Mouse (Mus musculus) midbrain, embryonic 12.5 days (tissue): ENCODE results near the gene Ski. TPM values are rescaled to one million over a fixed set of nuclear protein-coding genes. Genes with fewer than 3 reads are reported as not detected.

Experiments
- ATAC-seq: fragments of 200-750 bp; cut with Nextera tagmentation; 2 replicates; pipeline ENCODE4 v1.8.0; 2017; ENCODE audit warnings: low read depth, moderate TSS enrichment, moderate library complexity; ENCODE audit not compliant: low FRiP score
- H3K27ac ChIP-seq: fragments of 300-500 bp; sonication (generic); replicated peaks from 2 replicates; pipeline ENCODE4 v1.5.1; 2016; ENCODE audit warnings: mild to moderate bottlenecking
- H3K27me3 ChIP-seq: fragments of 300-500 bp; sonication (generic); 2 replicates; pipeline ENCODE4 v1.6.1; 2016; ENCODE audit warnings: mild to moderate bottlenecking
- H3K36me3 ChIP-seq: fragments of 300-500 bp; sonication (generic); 2 replicates; pipeline ENCODE4 v1.6.1; 2016
- H3K4me1 ChIP-seq: fragments of 300-500 bp; sonication (generic); 2 replicates; pipeline ENCODE4 v1.6.1; 2016
- H3K4me2 ChIP-seq: fragments of 300-500 bp; sonication (generic); replicated peaks from 2 replicates; pipeline ENCODE4 v1.6.1; 2016; ENCODE audit warnings: mild to moderate bottlenecking, moderate library complexity
- H3K4me3 ChIP-seq: fragments of 300-500 bp; sonication (generic); 2 replicates; pipeline ENCODE4 v1.5.1; 2016; ENCODE audit warnings: mild to moderate bottlenecking
- H3K9ac ChIP-seq: fragments of 300-500 bp; sonication (generic); replicated peaks from 2 replicates; pipeline ENCODE4 v1.6.1; 2016; ENCODE audit warnings: mild to moderate bottlenecking, moderate library complexity
- H3K9me3 ChIP-seq: fragments of 300-500 bp; sonication (generic); 2 replicates; pipeline ENCODE4 v1.6.1; 2016; ENCODE audit warnings: mild to moderate bottlenecking
- WGBS: fragments of 180-500 bp; shearing (Covaris S2); methylation state at CpG from one replicate; pipeline ENCODE4 v1.1.7; 2016; 5-methylcytosine and 5-hydroxymethylcytosine counted together
- polyA plus RNA-seq: library from polyadenylated mRNA; unstranded; fragments of >200 nt; fragmentation: Nextera tagmentation; extraction: Ambion mirVana; gene quantifications from 2 replicates; pipeline ENCODE4 v1.2.1, GENCODE M21; 2016

The Ski gene
- polyA plus RNA-seq, 1 experiment from 2014 or later = 12.2 TPM

- peaks cover 7% of the 10 kb centered on the region for H3K27me3 ChIP-seq
- WGBS = 79% methylated on average over 5 of the region's 5 CpGs
- no peak for ATAC-seq
- peaks cover 6% of the 10 kb centered on the region for H3K4me1 ChIP-seq
- no peaks in the 10 kb centered on the region for H3K9me3 ChIP-seq
- H3K9ac ChIP-seq = no peak overlapping the region
- H3K4me2 ChIP-seq = no peak overlapping the region
- no peak overlapping the region for H3K4me3 ChIP-seq
- H3K36me3 ChIP-seq = no peaks in the 10 kb centered on the region
- H3K27ac ChIP-seq = no peak overlapping the region
Observed at GRCm38 (mm10) chr4:155228461-155228860, 6.1 kb upstream of the Ski start.

GRCm38 (mm10) chr4:155227986-155228385 is 5.6 kb upstream of the Ski start:
- H3K4me1 ChIP-seq = peaks cover 5% of the 10 kb centered on the region
- no peaks in the 10 kb centered on the region for H3K36me3 ChIP-seq
- no peak overlapping the region for H3K4me2 ChIP-seq
- no peak overlapping the region for H3K27ac ChIP-seq
- H3K4me3 ChIP-seq = no peak overlapping the region
- 94% methylated on average over 4 of the region's 4 CpGs for WGBS
- H3K9me3 ChIP-seq = no peaks in the 10 kb centered on the region
- ATAC-seq = no peak
- peaks cover 7% of the 10 kb centered on the region for H3K27me3 ChIP-seq
- H3K9ac ChIP-seq = no peak overlapping the region

- WGBS = 82% methylated on average over 5 of the region's 5 CpGs
- H3K4me3 ChIP-seq = no peak overlapping the region
- H3K27me3 ChIP-seq = peaks cover 7% of the 10 kb centered on the region
- no peak for ATAC-seq
- no peak overlapping the region for H3K9ac ChIP-seq
- H3K4me1 ChIP-seq = peaks cover 11% of the 10 kb centered on the region
- H3K27ac ChIP-seq = no peak overlapping the region
- no peak overlapping the region for H3K4me2 ChIP-seq
- no peaks in the 10 kb centered on the region for H3K9me3 ChIP-seq
- no peaks in the 10 kb centered on the region for H3K36me3 ChIP-seq
Observed at GRCm38 (mm10) chr4:155225918-155226317, 3.5 kb upstream of the Ski start.

GRCm38 (mm10) chr4:155223594-155224528 is 1.5 kb upstream of the Ski start:
- WGBS = 33% methylated on average over 20 of the region's 20 CpGs
- peaks cover 7% of the 10 kb centered on the region for H3K27me3 ChIP-seq
- peak overlapping the region; percentile 76 for H3K4me2 ChIP-seq
- H3K36me3 ChIP-seq = no peaks in the 10 kb centered on the region
- peak overlapping the region; percentile 95 for H3K4me3 ChIP-seq
- H3K27ac ChIP-seq = peak overlapping the region; percentile 94
- no peak for ATAC-seq
- H3K9me3 ChIP-seq = no peaks in the 10 kb centered on the region
- H3K9ac ChIP-seq = peak overlapping the region; percentile 86
- H3K4me1 ChIP-seq = peaks cover 32% of the 10 kb centered on the region

GRCm38 (mm10) chr4:155222841-155223593 is 625 bp upstream of the Ski start:
- ATAC-seq = peak; percentile 100
- H3K9ac ChIP-seq = peak overlapping the region; percentile 86
- H3K27ac ChIP-seq = peak overlapping the region; percentile 94
- H3K27me3 ChIP-seq = peaks cover 7% of the 10 kb centered on the region
- peak overlapping the region; percentile 76 for H3K4me2 ChIP-seq
- WGBS = under 1% methylated on average over 52 of the region's 116 CpGs
- H3K36me3 ChIP-seq = no peaks in the 10 kb centered on the region
- peaks cover 40% of the 10 kb centered on the region for H3K4me1 ChIP-seq
- no peaks in the 10 kb centered on the region for H3K9me3 ChIP-seq
- H3K4me3 ChIP-seq = peak overlapping the region; percentile 95

- Histone ChIP-seq H3K27ac (peak overlapping the region; percentile 82), H3K9me3 (no peaks in the 10 kb centered on the region), H3K27me3 (peaks cover 7% of the 10 kb centered on the region), H3K4me1 (peaks cover 50% of the 10 kb centered on the region), H3K4me2 (peak overlapping the region; percentile 98), H3K36me3 (no peaks in the 10 kb centered on the region), H3K4me3 (peak overlapping the region; percentile 95), H3K9ac (peak overlapping the region; percentile 98)
- no peak for ATAC-seq
- WGBS = under 1% methylated on average over 82 of the region's 93 CpGs
Observed at GRCm38 (mm10) chr4:155221599-155222551, 517 bp downstream of the Ski start.

- peak overlapping the region; percentile 98 for H3K4me2 ChIP-seq
- no peaks in the 10 kb centered on the region for H3K9me3 ChIP-seq
- peaks cover 7% of the 10 kb centered on the region for H3K27me3 ChIP-seq
- ATAC-seq = no peak
- WGBS = 0% methylated on average over 7 of the region's 7 CpGs
- peak overlapping the region; percentile 95 for H3K4me3 ChIP-seq
- H3K27ac ChIP-seq = peak overlapping the region; percentile 59; the same call in 1 of the 2 replicates
- no peaks in the 10 kb centered on the region for H3K36me3 ChIP-seq
- peaks cover 58% of the 10 kb centered on the region for H3K4me1 ChIP-seq
- H3K9ac ChIP-seq = peak overlapping the region; percentile 98
Observed at GRCm38 (mm10) chr4:155221106-155221505, 1.3 kb downstream of the Ski start.

GRCm38 (mm10) chr4:155220213-155221100 is 1.9 kb downstream of the Ski start:
- Histone ChIP-seq H3K9me3 (no peaks in the 10 kb centered on the region), H3K9ac (peak overlapping the region; percentile 98), H3K4me1 (peaks cover 65% of the 10 kb centered on the region), H3K4me3 (peak overlapping the region; percentile 95), H3K27ac (peak overlapping the region; percentile 59), H3K4me2 (peak overlapping the region; percentile 98), H3K36me3 (no peaks in the 10 kb centered on the region), H3K27me3 (peaks cover 1% of the 10 kb centered on the region)
- ATAC-seq = no peak
- WGBS = 5% methylated on average over 14 of the region's 14 CpGs

GRCm38 (mm10) chr4:155219271-155220212 is 2.9 kb downstream of the Ski start:
- Histone ChIP-seq H3K27me3 (no peaks in the 10 kb centered on the region), H3K9me3 (no peaks in the 10 kb centered on the region), H3K4me2 (peak overlapping the region; percentile 98), H3K4me1 (peaks cover 74% of the 10 kb centered on the region), H3K27ac (no peak overlapping the region; the same call in 1 of the 2 replicates), H3K9ac (peak overlapping the region; percentile 98), H3K4me3 (peak overlapping the region; percentile 95), H3K36me3 (no peaks in the 10 kb centered on the region)
- 70% methylated on average over 12 of the region's 12 CpGs for WGBS
- no peak for ATAC-seq
